Mouse (Mus musculus) liver, embryonic 15.5 days (tissue): ENCODE results near the gene Myo1d. TPM values are rescaled to one million over a fixed set of nuclear protein-coding genes. Genes with fewer than 3 reads are reported as not detected.
A peak's percentile ranks its signal among the peaks of the same experiment; 100 is the strongest.

ENCODE experiments used
- ATAC-seq: fragments of 200-750 bp; cut with Nextera tagmentation; 2 replicates; pipeline ENCODE4 v1.8.0; 2017; ENCODE audit warnings: moderate number of reproducible peaks, mild to moderate bottlenecking, moderate library complexity; ENCODE audit not compliant: insufficient read depth
- H3K27ac ChIP-seq: fragments of 300-500 bp; sonication (generic); replicated peaks from 2 replicates; pipeline ENCODE4 v1.5.1; 2015; ENCODE audit warnings: mild to moderate bottlenecking, inconsistent platforms
- H3K27me3 ChIP-seq: fragments of 300-500 bp; sonication (generic); 2 replicates; pipeline ENCODE4 v1.6.1; 2015; ENCODE audit warnings: mild to moderate bottlenecking, inconsistent platforms
- H3K36me3 ChIP-seq: fragments of 300-500 bp; sonication (generic); replicated peaks from 2 replicates; pipeline ENCODE4 v1.6.1; 2015; ENCODE audit warnings: moderate library complexity, mild to moderate bottlenecking, inconsistent platforms
- H3K4me1 ChIP-seq: fragments of 300-500 bp; sonication (generic); replicated peaks from 2 replicates; pipeline ENCODE4 v1.6.1; 2015; ENCODE audit warnings: inconsistent platforms
- H3K4me2 ChIP-seq: fragments of 300-500 bp; sonication (generic); 2 replicates; pipeline ENCODE4 v1.6.1; 2015; ENCODE audit warnings: moderate library complexity, mild to moderate bottlenecking, inconsistent platforms
- H3K4me3 ChIP-seq: fragments of 300-500 bp; sonication (generic); replicated peaks from 2 replicates; pipeline ENCODE4 v1.5.1; 2015; ENCODE audit warnings: mild to moderate bottlenecking, inconsistent platforms
- H3K9ac ChIP-seq: fragments of 300-500 bp; sonication (generic); 2 replicates; pipeline ENCODE4 v1.6.1; 2015; ENCODE audit warnings: moderate library complexity, mild to moderate bottlenecking, inconsistent platforms
- H3K9me3 ChIP-seq: fragments of 300-500 bp; sonication (generic); replicated peaks from 2 replicates; pipeline ENCODE4 v1.6.1; 2016; ENCODE audit warnings: inconsistent platforms
- WGBS: fragments of 180-500 bp; shearing (Covaris S2); methylation state at CpG from one replicate; pipeline ENCODE4 v1.1.7; 2015; ENCODE audit warnings: mixed read lengths; ENCODE audit not compliant: insufficient replicate concordance; 5-methylcytosine and 5-hydroxymethylcytosine counted together
- polyA plus RNA-seq: library from polyadenylated mRNA; unstranded; fragments of >200 nt; fragmentation: Nextera tagmentation; extraction: Ambion mirVana; gene quantifications from 2 replicates; pipeline ENCODE4 v1.2.1, GENCODE M21; 2015

Gene Myo1d
- polyA plus RNA-seq, 1 experiment from 2014 or later: 8.6 TPM

DNA sequence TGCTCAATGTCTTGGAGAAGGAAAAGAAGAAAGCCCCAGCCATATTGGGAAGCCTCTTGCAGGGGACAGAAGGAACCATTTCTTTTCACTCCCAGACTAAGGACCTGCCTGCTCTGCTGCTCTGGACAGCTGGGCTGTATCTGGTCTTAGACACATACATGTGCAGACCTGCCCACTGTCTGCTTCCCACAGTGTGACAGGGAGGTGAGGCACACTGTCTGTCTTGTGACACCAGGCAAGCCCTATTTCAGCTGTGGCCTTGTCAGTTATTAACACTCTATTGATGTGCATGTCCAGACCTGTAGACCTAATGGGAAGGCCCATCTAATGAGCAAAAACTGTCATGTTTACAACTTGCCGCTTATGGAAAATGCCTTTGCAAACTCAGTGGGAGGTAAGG is 264.5 kb downstream of the Myo1d start:
- no peaks in the 10 kb centered on the region for H3K9me3 ChIP-seq
- no peaks in the 10 kb centered on the region for H3K27me3 ChIP-seq
- no peaks in the 10 kb centered on the region for H3K4me1 ChIP-seq
- H3K9ac ChIP-seq: no peak overlapping the region
- no peak overlapping the region for H3K4me3 ChIP-seq
- H3K4me2 ChIP-seq: no peak overlapping the region
- no peak overlapping the region for H3K27ac ChIP-seq
- H3K36me3 ChIP-seq: no peaks in the 10 kb centered on the region
- WGBS: 89% methylated on average over 1 of the region's 1 CpGs
- ATAC-seq: no peak

DNA sequence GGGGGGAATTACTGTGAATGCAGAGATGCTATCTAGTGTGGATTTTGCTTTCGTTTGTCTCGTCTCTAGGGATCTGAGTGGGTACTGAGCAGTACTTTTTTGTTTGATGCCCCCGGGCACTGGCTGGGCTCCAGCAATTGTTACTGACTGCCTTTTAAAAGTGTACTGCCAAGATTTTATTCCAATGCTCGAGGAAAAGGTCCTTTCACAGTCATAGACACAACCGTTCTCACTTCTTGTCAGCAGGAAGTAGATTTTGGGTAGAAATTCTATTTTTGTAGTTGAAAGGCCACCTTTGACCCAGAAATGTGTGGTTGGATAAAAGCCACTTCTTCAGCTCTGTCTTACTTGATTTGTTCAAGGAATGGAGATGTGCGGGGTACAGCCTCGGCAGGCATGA is 266.0 kb downstream of the Myo1d start:
- no peak for ATAC-seq
- no peaks in the 10 kb centered on the region for H3K36me3 ChIP-seq
- no peak overlapping the region for H3K4me2 ChIP-seq
- no peaks in the 10 kb centered on the region for H3K9me3 ChIP-seq
- no peaks in the 10 kb centered on the region for H3K27me3 ChIP-seq
- peaks cover 4% of the 10 kb centered on the region; the same call in 1 of the 2 replicates for H3K4me1 ChIP-seq
- no peak overlapping the region for H3K27ac ChIP-seq
- no peak overlapping the region for H3K4me3 ChIP-seq
- H3K9ac ChIP-seq: no peak overlapping the region
- WGBS: 43% methylated on average over 7 of the region's 7 CpGs

DNA sequence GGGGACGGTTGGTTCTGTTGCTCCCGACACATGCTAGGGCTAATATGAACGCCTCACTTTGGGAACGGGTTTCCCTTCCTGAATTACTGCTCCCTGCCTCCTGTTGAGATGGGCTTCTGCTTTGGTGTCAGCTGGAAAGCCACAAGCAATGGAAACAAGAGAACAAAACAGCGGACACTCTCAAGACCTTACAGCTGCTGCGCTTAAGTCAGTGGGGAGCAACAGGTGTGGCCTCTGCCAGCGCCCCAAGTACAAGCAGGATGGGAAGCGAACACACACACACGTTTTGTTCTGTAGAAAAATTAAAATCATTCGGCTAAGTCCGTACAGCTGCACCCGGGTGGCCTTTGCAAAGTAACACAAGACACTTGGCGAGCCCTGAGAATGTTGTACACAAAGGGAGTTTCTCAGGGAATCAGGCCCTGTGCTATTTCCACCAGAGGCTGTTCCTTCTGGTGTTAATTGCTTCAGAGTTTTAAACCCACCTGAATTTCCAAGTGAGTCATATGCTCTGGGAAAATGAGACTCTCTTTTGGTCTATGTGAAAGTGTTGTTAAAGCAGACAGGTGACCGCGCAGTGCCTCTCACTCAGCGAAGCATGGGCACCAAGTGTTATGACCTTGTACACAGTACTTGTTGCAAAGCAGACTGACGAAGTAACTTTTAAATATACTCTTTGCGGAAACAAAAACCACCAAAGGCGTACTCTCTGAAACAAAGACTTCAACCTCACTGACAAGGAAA is 267.3 kb downstream of the Myo1d start:
- Histone ChIP-seq H3K36me3 (no peaks in the 10 kb centered on the region), H3K9me3 (no peaks in the 10 kb centered on the region), H3K4me1 (peaks cover 7% of the 10 kb centered on the region; the same call in 1 of the 2 replicates), H3K27me3 (no peaks in the 10 kb centered on the region), H3K4me3 (no peak overlapping the region), H3K9ac (no peak overlapping the region), H3K27ac (no peak overlapping the region), H3K4me2 (no peak overlapping the region)
- no peak for ATAC-seq
- 74% methylated on average over 19 of the region's 19 CpGs for WGBS

DNA sequence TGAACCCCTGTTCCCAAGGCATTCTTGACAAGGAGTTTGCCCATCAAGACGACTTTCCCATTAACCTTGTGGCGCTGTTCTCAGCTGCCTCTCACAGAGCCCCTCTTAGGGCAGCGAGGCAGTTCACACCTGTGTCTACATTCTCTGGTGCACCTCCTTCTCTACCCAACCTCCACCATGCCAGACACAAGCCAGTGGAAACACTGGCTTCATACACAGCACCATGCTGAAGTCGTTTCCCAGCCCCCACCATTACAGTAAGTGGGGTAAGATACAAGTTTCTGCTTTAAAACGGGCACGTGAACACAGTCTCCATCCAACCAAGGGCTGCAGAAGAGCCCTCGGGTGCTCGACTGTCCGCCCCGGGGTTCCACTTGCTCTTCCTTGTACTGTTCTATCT is 269.7 kb downstream of the Myo1d start:
- no peaks in the 10 kb centered on the region for H3K9me3 ChIP-seq
- ATAC-seq: no peak
- H3K4me1 ChIP-seq: peaks cover 7% of the 10 kb centered on the region; the same call in 1 of the 2 replicates
- H3K4me2 ChIP-seq: no peak overlapping the region
- H3K36me3 ChIP-seq: no peaks in the 10 kb centered on the region
- H3K4me3 ChIP-seq: no peak overlapping the region
- H3K9ac ChIP-seq: no peak overlapping the region
- no peak overlapping the region for H3K27ac ChIP-seq
- no peaks in the 10 kb centered on the region for H3K27me3 ChIP-seq
- 76% methylated on average over 10 of the region's 10 CpGs for WGBS

DNA sequence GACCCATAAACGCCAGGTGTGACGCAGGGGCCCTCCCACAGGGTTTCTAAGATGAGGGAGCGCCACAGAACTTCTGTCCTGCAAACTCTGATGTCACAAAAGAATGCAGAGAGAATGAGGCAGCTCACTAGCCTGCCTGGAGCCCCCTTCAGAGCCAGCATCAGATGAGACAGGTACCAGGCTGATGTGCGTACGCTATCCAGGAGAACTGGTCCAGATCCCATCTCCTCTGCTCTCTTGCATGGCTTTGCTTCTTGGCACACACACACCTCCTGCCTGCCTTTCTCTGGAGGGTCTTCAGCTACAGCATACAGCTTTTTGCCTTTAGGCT is 270.7 kb downstream of the Myo1d start:
- Histone ChIP-seq H3K4me1 (peaks cover 11% of the 10 kb centered on the region; the same call in 1 of the 2 replicates), H3K9ac (no peak overlapping the region), H3K27ac (0 out of 2 replicates have a peak overlapping the region, but pooled peaks have one; percentile 24), H3K4me2 (no peak overlapping the region), H3K4me3 (no peak overlapping the region), H3K27me3 (no peaks in the 10 kb centered on the region), H3K9me3 (no peaks in the 10 kb centered on the region), H3K36me3 (no peaks in the 10 kb centered on the region)
- no peak for ATAC-seq
- 73% methylated on average over 5 of the region's 5 CpGs for whole genome bisulfite sequencing

DNA sequence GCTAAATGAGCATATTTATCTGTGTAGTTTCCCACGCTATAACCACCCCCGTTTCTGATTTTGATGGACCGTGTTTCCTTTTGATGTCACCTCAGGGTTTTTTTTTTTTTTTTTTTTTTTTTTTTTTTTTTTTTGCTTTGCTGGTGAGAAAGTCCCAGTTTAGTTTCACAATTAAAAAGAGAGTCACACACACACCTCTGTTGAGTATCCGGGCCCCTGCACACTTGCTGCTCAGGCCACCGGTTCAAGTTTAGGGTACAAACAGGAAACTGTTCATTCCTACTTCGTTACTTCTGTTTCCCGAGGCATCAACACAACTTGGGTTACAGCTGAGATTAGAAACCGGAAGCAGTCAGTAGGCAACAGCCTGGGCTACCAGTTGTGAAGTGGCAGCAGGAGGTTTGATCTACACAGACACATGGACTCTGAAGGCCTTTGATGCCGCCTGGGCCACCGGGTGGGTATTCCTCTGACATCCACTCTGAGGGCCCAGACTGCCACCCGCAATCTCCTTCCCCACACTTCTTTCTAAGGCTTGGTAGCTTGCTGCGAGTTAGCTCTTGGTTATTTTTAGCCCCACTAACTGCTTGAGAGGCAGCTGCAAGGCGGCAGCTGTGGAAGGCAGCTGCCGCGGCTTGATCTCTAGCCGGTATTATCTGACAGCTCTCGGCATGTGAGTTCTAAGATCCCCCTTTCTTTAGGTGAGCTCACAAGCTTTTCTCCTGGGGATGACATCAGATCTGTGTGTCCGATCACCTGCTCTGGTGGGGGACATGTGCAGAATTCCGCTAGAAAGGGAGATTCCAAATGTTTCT is 271.3 kb downstream of the Myo1d start:
- ATAC-seq: no peak
- no peaks in the 10 kb centered on the region for H3K36me3 ChIP-seq
- 16% methylated on average over 19 of the region's 19 CpGs for WGBS
- H3K9me3 ChIP-seq: no peaks in the 10 kb centered on the region
- H3K4me3 ChIP-seq: no peak overlapping the region
- peaks cover 11% of the 10 kb centered on the region; the same call in 1 of the 2 replicates for H3K4me1 ChIP-seq
- no peak overlapping the region for H3K4me2 ChIP-seq
- H3K27me3 ChIP-seq: no peaks in the 10 kb centered on the region
- no peak overlapping the region for H3K9ac ChIP-seq
- H3K27ac ChIP-seq: 0 out of 2 replicates have a peak overlapping the region, but pooled peaks have one; percentile 24

DNA sequence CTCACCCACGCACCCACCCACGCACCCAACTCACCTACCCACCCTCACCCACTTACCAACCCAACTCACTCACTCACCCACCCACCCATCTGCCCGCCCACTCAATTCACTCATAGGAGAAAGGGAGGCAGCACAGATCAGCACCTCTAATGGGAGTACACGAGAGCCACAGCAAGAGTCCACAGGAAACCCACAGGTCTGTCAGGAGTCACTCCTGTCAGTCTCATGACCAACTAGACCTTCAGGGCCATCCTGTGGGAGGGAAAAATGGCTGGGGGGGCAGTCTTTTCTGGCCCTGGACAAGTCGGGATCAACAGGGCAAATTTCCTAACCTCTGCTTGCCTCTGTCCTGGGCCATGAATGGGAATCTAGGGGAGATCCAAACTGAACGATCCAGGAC is 272.0 kb downstream of the Myo1d start:
- H3K4me1 ChIP-seq: peaks cover 11% of the 10 kb centered on the region; the same call in 1 of the 2 replicates
- no peaks in the 10 kb centered on the region for H3K9me3 ChIP-seq
- H3K27me3 ChIP-seq: no peaks in the 10 kb centered on the region
- no peak overlapping the region for H3K4me3 ChIP-seq
- WGBS: 58% methylated on average over 6 of the region's 6 CpGs
- no peaks in the 10 kb centered on the region for H3K36me3 ChIP-seq
- H3K27ac ChIP-seq: no peak overlapping the region
- H3K4me2 ChIP-seq: no peak overlapping the region
- ATAC-seq: no peak
- H3K9ac ChIP-seq: no peak overlapping the region

DNA sequence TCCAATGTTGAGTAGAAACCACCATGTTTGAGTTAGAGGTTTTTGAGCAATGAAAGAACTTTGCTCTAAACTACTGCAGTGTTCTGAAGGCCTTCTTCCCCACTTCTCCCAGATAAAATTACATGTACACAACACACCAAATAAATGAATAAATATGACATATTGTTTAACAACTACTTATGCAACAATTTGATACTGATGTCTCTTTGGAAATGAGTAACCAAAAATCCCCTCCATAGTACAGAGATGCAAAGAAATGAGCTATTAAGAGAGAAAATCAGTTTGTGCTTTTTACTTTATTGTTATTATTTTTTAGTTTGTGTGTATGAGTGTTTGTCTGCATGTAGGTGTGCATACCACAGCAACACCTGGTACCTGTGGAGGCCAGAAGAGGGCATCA is 273.3 kb downstream of the Myo1d start:
- H3K4me1 ChIP-seq: peaks cover 11% of the 10 kb centered on the region; the same call in 1 of the 2 replicates
- no peak overlapping the region for H3K4me2 ChIP-seq
- H3K9me3 ChIP-seq: no peaks in the 10 kb centered on the region
- H3K27me3 ChIP-seq: no peaks in the 10 kb centered on the region
- H3K9ac ChIP-seq: no peak overlapping the region
- no peaks in the 10 kb centered on the region for H3K36me3 ChIP-seq
- no peak for ATAC-seq
- H3K27ac ChIP-seq: no peak overlapping the region
- no peak overlapping the region for H3K4me3 ChIP-seq

DNA sequence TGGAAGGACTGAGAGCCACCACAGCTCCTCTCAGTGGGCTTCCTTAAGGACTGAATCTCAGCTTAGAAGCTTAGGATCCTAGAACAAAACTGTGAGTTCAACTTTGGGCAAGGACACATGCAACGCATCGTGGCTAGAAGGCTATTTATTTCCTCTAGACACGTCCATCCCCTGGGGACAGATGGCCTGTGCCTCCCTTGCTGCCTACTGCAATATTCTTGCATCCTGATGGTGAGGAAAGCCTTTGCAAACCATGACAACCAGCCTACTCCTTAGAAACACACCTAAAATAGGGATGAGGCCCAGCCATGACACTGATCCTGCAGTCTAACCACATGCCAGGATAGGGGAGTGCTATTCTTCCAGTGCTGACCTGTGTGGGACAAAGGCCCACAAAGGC is 274.2 kb downstream of the Myo1d start:
- H3K27ac ChIP-seq: no peak overlapping the region
- H3K4me1 ChIP-seq: peaks cover 11% of the 10 kb centered on the region; the same call in 1 of the 2 replicates
- no peak overlapping the region for H3K4me3 ChIP-seq
- WGBS: 61% methylated on average over 3 of the region's 3 CpGs
- no peaks in the 10 kb centered on the region for H3K9me3 ChIP-seq
- H3K27me3 ChIP-seq: no peaks in the 10 kb centered on the region
- H3K9ac ChIP-seq: no peak overlapping the region
- no peaks in the 10 kb centered on the region for H3K36me3 ChIP-seq
- no peak overlapping the region for H3K4me2 ChIP-seq
- no peak for ATAC-seq

DNA sequence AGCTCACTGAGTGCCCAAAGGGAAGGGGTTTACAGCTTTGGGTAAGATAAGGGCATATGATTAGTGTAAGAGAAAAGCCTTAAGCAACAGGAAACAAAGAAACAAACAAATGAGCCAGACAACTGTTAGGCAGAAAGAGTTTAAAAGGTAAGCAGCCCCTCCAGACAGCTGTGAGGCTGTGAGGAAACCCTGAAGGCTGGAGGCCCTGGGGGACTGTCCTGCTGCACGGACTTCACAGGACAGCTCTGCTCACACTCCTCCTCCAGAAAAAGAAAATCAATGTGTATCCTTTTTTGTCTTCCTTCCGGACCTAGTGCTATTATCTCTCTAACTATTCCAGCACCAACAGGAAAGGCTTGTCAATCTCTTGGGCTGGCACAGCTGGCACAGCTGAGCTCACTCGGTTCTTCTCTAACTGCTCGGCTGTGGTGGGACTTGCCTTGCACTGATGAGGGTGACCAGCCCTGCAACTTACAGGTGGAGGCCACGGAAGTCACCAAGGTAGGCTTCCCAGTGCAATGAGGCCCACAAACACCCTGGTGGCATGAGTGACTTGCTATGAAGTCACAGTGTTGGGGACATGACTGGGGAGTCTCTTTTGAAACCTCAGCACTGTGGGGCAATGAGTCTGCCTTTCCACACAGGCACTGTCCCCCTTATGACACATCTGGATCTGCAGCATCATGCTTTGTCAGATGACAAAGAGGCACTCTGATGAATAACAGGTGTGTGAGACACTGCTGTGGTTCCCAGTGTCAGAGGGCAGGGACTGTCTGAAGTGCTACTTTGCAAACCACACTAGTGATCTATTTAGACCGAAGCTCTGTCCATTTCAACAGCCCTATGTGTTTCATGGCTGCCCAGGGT is 275.1 kb downstream of the Myo1d start:
- WGBS: 19% methylated on average over 6 of the region's 6 CpGs
- no peaks in the 10 kb centered on the region for H3K9me3 ChIP-seq
- no peaks in the 10 kb centered on the region for H3K36me3 ChIP-seq
- ATAC-seq: no peak
- no peak overlapping the region for H3K9ac ChIP-seq
- H3K4me1 ChIP-seq: peaks cover 11% of the 10 kb centered on the region; the same call in 1 of the 2 replicates
- H3K4me2 ChIP-seq: no peak overlapping the region
- H3K4me3 ChIP-seq: no peak overlapping the region
- H3K27me3 ChIP-seq: no peaks in the 10 kb centered on the region
- H3K27ac ChIP-seq: no peak overlapping the region
